Mouse (Mus musculus) layer of hippocampus, adult 2 months (tissue): ENCODE data around the gene Acoxl. TPM values are rescaled to one million over a fixed set of nuclear protein-coding genes. Genes with fewer than 3 reads are reported as not detected.

ENCODE experiments used
- DNase-seq, 2 experiments: peaks; one replicate each; pipeline ENCODE4 v3.0.0; 2022; ENCODE audit warnings: low spot score in 2 of 2
- H3K27ac ChIP-seq: fragments of 200-600 bp; 2 replicates; pipeline ENCODE4 v1.8.1; 2022
- H3K4me3 ChIP-seq: fragments of 200-600 bp; 2 replicates; pipeline ENCODE4 v1.8.1; 2022; ENCODE audit warnings: mild to moderate bottlenecking
- CTCF ChIP-seq: fragments of 200-600 bp; conservative IDR thresholded peaks from 2 replicates; pipeline ENCODE4 v1.8.1; 2022; ENCODE audit warnings: antibody characterized with exemption, mild to moderate bottlenecking, moderate library complexity
- total RNA-seq, 2 experiments: library from RNA; stranded (reverse); gene quantifications; 2 replicates each; pipeline ENCODE4 v1.2.3; 2021

The Acoxl gene
- total RNA-seq, 2 experiments from 2014 or later, result not detected

GRCm38 (mm10) chr2:128034066-128034665 is 195.5 kb downstream of the Acoxl start:
- Histone ChIP-seq H3K4me3 (no peak overlapping the region), H3K27ac (no peak overlapping the region)
- no peak for TF ChIP-seq CTCF
- DNase-seq, result no peak

DNA sequence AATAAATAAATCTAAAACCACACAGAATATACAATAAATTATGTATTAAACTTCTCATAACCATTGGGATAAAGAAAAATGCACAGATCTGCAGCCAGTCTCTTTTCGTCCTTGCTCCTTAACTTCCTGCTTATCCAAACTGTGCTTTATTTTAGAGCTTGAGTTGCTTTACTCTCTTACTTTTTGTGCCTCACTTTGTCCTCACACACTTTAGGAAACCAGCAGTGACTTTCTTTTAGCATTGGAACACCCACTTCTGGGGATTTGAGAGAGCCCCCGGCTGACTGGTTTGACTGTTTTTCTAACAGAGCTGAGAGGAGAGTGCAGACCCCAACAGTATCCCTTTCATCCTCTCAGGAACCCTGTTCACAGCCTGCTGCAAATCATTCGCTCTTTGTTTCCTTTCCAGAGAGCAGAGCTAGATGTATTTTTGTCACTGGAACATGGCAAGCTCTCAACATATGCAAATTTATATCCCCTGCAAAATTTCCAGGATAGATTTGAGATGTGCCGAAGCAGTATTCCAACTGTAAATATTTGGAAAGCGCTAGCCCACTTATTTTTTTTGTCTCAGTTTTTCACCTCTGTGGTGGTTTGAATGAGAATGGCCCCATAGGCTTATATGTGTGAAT is 199.7 kb downstream of the Acoxl start:
- DNase-seq, result no peak
- Histone ChIP-seq H3K27ac (no peak overlapping the region), H3K4me3 (no peak overlapping the region)
- TF ChIP-seq CTCF, result no peak

DNA sequence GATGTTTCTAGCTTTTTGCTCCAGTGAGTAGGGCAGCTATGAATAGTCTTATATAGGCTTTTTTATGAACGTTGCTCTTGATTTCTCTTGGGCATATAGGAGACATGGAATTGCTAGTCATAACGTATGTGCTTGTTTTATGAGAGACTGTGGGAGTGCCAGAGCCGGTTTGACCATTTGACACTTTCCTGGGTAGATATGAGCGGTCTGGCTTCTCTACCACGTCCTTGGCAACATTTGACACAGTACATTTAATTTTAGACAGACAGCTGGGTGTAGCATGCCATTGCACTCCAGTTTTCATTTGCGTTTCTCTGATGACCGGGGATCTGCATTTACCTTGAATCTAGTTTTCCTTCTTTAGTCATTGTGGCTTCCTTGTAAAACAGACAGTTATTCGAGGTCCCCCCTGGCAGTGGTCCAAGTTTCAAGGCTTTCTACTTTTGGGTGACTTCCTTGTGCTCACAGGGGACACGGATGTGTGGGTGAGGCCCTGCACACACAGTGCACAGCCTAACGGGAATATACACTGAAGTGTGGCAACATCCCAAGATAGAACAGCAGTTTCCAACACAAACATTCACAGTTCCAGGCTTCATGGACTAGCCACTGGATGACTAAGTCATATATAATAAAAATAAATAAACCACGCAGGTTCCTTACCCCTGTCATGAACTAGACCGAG is 202.5 kb downstream of the Acoxl start:
- no peak for DNase-seq
- no peak for TF ChIP-seq CTCF
- Histone ChIP-seq H3K4me3 (no peak overlapping the region), H3K27ac (no peak overlapping the region)

DNA sequence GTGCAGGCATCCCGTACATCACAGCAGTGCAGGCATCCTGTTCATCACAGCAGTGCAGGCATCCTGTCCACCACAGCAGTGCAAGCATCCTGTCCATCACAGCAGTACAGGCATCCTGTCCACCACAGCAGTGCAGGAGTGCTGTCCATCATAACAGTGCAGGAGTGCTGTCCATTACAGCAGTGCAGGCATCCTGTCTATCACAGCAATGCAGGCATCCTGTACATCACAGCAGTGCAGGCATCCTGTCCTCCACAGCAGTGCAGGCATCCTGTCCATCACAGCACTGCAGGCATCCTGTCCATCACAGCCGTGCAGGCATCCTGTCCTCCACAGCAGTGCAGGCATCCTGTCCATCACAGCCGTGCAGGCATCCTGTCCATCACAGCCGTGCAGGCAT is 207.8 kb downstream of the Acoxl start:
- Histone ChIP-seq H3K4me3 (no peak overlapping the region), H3K27ac (no peak overlapping the region)
- TF ChIP-seq CTCF, result no peak
- no peak for DNase-seq

DNA sequence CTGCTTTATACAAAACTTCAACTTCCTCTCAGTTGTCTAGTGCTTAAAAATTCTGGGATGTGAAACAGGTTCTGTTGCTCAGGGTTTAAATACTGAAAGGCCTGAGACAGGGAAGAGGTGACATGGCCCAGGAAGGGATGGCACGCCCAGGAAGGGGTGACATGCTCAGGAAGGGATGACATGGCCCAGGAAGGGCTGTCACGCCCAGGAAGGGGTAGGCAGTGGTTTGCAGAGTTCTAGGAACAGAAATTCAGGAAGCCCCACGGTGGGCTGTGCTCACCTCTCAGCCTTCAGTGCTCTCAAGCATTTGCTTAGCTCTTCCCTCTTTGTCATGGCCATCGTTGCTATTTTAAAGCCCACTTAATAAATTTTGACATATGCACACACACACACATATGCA is 216.2 kb downstream of the Acoxl start:
- Histone ChIP-seq H3K27ac (no peak overlapping the region), H3K4me3 (no peak overlapping the region)
- no peak for TF ChIP-seq CTCF
- no peak for DNase-seq

DNA sequence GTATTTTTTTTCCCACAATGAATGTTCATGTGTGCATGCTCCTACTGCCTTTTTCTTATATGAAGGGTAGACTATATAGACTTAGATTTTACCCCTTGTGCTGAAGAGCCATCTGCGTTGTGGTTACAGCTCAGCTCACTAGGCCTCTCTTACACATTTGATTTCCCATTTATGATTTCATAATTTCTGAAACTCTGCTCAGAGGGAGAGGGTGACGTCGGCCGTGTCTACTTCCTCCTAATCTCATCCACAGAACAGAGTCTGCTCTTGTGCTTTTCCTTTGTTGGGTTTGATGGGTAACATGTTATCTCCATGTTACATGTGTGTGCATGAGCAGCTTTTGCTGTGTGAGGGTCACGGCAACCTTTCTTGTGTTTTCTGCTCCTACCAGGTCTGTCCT is 219.2 kb downstream of the Acoxl start:
- no peak overlapping the region for H3K27ac ChIP-seq
- no peak overlapping the region for H3K4me3 ChIP-seq
- TF ChIP-seq CTCF, result no peak
- no peak for DNase-seq

- DNase-seq, result no peak
- Histone ChIP-seq H3K4me3 (no peak overlapping the region), H3K27ac (no peak overlapping the region)
- no peak for TF ChIP-seq CTCF
Measured at GRCm38 (mm10) chr2:128058627-128059026, 220.0 kb downstream of the Acoxl start.

DNA sequence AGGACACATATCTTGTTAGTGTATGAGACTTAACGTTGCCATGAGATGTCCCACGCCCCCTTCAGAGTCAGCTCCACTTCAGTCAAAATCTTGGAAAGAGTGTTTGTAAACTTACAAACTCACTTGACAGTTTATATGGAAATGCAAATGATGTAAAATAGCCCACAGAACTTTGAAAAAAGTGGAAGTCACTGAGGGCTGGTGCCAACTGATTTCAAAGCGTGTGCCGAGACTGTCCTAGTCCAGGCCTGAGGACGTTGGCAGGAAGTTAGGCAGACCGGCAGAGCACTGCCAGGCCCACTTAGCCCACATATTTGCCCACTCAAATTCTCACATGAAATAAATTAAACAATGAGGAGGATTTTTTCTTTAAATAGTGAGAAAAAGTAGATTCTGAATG is 221.5 kb downstream of the Acoxl start:
- no peak overlapping the region for H3K4me3 ChIP-seq
- DNase-seq, result no peak
- no peak for TF ChIP-seq CTCF
- no peak overlapping the region for H3K27ac ChIP-seq

DNA sequence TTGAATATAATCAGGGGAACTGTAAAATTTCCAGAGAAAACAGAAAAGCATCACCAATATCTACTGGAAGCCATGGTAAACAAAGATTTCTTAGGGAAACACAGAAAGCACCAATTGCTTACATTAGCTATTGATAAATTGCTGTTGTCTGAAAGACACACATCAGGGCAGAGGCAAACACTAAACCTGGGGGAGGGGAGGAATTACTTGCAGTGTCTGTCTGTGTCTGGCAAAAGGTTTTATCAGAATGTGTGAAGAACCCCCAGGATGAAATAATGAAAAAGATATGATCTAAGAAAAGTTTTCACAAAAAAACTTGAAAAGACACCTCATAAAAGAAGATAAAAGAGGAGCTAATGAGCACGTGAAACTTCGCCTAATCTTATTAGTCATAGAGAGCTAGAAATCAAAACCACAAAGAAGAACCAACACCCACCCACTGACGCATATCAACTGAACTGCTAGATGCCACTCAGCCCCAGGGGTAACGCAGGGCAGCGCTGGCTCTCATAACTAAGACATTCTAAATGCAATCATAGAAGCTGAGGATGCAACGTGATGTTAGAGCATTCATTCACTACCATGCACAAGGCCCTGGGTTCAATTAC is 222.1 kb downstream of the Acoxl start:
- DNase-seq, result no peak
- Histone ChIP-seq H3K4me3 (no peak overlapping the region), H3K27ac (no peak overlapping the region)
- no peak for TF ChIP-seq CTCF

- TF ChIP-seq CTCF, result no peak
- DNase-seq, result no peak
- Histone ChIP-seq H3K27ac (no peak overlapping the region), H3K4me3 (no peak overlapping the region)
Measured at GRCm38 (mm10) chr2:128061491-128061890, 222.8 kb downstream of the Acoxl start.

DNA sequence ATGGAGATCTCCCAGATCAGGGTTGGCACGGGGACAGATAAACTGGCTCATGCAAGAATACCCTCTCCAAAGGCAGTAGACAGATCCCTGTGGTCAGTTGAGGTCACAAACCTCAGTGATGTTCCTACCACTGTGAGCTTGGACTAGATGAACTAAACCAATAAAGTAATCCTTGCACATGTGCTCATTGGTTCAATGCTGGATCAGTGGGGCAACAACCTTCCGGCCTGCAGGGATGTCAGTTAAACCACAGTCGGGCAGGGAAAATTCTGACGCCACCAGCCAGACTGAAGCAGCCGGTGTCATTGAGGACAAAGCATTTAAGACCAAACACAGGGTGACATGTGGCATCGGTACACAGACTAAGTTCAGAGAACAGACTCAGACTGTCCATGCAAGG is 224.1 kb downstream of the Acoxl start:
- no peak for TF ChIP-seq CTCF
- DNase-seq, result no peak

DNA sequence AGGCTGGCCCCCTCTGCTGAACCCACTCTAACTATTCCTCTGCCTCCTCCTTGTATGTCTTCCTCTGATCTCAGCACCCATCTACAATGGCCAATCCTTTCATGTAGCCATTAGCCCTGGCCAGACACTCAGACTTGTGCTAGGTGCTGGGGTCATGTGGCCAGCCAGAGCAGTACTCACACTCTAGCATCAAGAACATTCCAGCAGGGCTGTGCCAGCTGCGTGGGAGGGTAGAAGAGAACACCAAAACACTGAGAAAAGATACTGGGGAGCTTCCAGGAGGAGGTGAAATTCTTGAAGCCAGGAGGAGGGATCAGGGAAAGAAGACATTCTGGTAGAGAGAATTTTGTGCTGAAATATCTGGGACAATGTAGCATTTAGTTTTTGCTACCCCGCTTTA is 226.3 kb downstream of the Acoxl start:
- no peak for DNase-seq
- no peak for TF ChIP-seq CTCF
- H3K4me3 ChIP-seq, result no peak overlapping the region
- no peak overlapping the region for H3K27ac ChIP-seq

More for the DNA sequence above, 224.1 kb downstream of the Acoxl start:
- H3K4me3 ChIP-seq, result no peak overlapping the region
- no peak overlapping the region for H3K27ac ChIP-seq

GRCm38 (mm10) chr2:128065576-128065975 is 226.9 kb downstream of the Acoxl start:
- DNase-seq, result no peak
- no peak overlapping the region for H3K27ac ChIP-seq
- TF ChIP-seq CTCF, result no peak

DNA sequence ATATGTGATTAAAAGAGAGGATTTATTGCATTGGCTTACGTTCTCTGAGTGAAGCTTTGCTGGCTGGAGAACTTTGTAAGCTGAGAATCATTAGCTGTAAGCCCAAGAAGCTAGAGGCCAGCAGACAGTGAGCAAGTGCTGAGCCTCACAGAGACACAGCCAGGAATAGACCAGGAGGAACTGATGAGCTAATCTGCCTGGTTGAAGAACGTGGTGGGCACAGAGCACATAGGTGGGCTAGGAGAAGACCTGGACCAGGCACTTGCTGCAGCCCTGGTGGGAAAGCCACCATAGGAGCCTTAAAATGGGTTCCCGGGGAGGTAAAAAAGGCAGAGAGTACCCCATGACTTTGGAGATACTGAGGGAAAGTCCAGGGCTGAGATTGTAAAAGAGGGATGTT is 228.5 kb downstream of the Acoxl start:
- Histone ChIP-seq H3K4me3 (no peak overlapping the region), H3K27ac (no peak overlapping the region)
- no peak for DNase-seq
- TF ChIP-seq CTCF, result no peak

More at GRCm38 (mm10) chr2:128065576-128065975, 226.9 kb downstream of the Acoxl start:
- H3K4me3 ChIP-seq, result no peak overlapping the region
